Mouse (Mus musculus) CH12.LX (cell line): ENCODE measurements around the gene Cep41.

ENCODE experiments used
- CTCF ChIP-seq, 2 experiments: IDR thresholded peaks in 1 of 2; conservative IDR thresholded peaks in 1 of 2; 2 replicates each; pipeline ENCODE4 v1.5.1; 2011 to 2012; ENCODE audit warnings: low read depth in 2 of 2, low read length in 2 of 2, improper control_type of control experiment in 1 of 2, inconsistent platforms in 1 of 2, mild to moderate bottlenecking in 1 of 2, moderate library complexity in 1 of 2
- ETS1 ChIP-seq: conservative IDR thresholded peaks from 2 replicates; pipeline ENCODE4 v1.6.1; 2012; ENCODE audit warnings: low read depth, mild to moderate bottlenecking, inconsistent platforms, low read length, improper control_type of control experiment, moderate library complexity
- POLR2A ChIP-seq: IDR thresholded peaks from 2 replicates; pipeline ENCODE4 v1.6.1; 2011; ENCODE audit warnings: low read depth, mild to moderate bottlenecking, improper control_type of control experiment, low read length
- ZC3H11A ChIP-seq: IDR thresholded peaks from 2 replicates; pipeline ENCODE4 v1.6.1; 2012; ENCODE audit warnings: low read depth, mild to moderate bottlenecking, inconsistent platforms, low read length, improper control_type of control experiment

GRCm38 (mm10) chr6:30636186-30636842 is 57.2 kb downstream of the Cep41 start:
- TF ChIP-seq ETS1: no peak
- no peak for TF ChIP-seq CTCF (conservative IDR thresholded peaks at IDR 0.05 in 1 of 2, IDR thresholded peaks at IDR 0.05 in 1 of 2; ENCODE audit: low read depth in 2 of 2, low read length in 2 of 2)
- TF ChIP-seq POLR2A: no peak
- no peak for TF ChIP-seq ZC3H11A
